Mouse (Mus musculus) heart, postnatal 10 days (tissue): ENCODE measurements around the gene Mydgf. TPM values are rescaled to one million over a fixed set of nuclear protein-coding genes. Genes with fewer than 3 reads are reported as not detected.

ENCODE experiments used
- DNase-seq, 2 experiments: peaks; one replicate each; pipeline ENCODE4 v3.0.0; 2021
- intact Hi-C: fragments of 180-260 bp; cut with DNase I; formaldehyde crosslinking; loops from one replicate; pipeline ENCODE4 v1.15.1; 2025
- total RNA-seq, 2 experiments: library from RNA; stranded (reverse); gene quantifications; 2 replicates each; pipeline ENCODE4 v1.2.3; 2021

The Mydgf gene
- total RNA-seq = 10 to 100 TPM; 36.6 to 40.3 TPM

GRCm38 (mm10) chr17:56183658-56184103, at the start of gene Mydgf:
TSS of gene Mydgf (minus strand) at chr17:56183920.
- intact Hi-C loops = loop anchor here (2.0 kb wide), 1 partner anchor 21 kb away; the partner anchor contains the start of gene Tnfaip8l1

GRCm38 (mm10) chr17:56233389-56233788, 49.7 kb upstream of the Mydgf start:
- DNase-seq = no peak
- intact Hi-C loops = no loop called here

More at GRCm38 (mm10) chr17:56183658-56184103, at the start of gene Mydgf:
- peak; percentile 98 to 99 for DNase-seq

- no peak for DNase-seq
- intact Hi-C loops = no loop called here
These were observed 46.2 kb upstream of the Mydgf start for GRCm38 (mm10) chr17:56229943-56230342.

GRCm38 (mm10) chr17:56226566-56226965, 42.8 kb upstream of the Mydgf start:
- DNase-seq = no peak
- intact Hi-C loops = no loop called here

GRCm38 (mm10) chr17:56224916-56225315, 41.2 kb upstream of the Mydgf start:
- intact Hi-C loops = no loop called here
- DNase-seq = no peak

GRCm38 (mm10) chr17:56219805-56220204, 36.1 kb upstream of the Mydgf start:
- intact Hi-C loops = loop anchor here (2.0 kb wide), 2 partner anchors 23 to 31 kb away; no protein-coding TSS in a partner anchor
- DNase-seq = peak; percentile 84

GRCm38 (mm10) chr17:56219251-56219650, 35.5 kb upstream of the Mydgf start:
- DNase-seq = no peak
- intact Hi-C loops = loop anchor here (2.0 kb wide), 2 partner anchors 24 to 32 kb away; no protein-coding TSS in a partner anchor

- peak; percentile 94 for DNase-seq
- intact Hi-C loops = loop anchor here (2.0 kb wide), 2 partner anchors 24 to 32 kb away; no protein-coding TSS in a partner anchor
These were observed 34.9 kb upstream of the Mydgf start, which contains the start of gene Dpp9 for GRCm38 (mm10) chr17:56218377-56219191. TSS of gene Dpp9 (minus strand) at chr17:56218905.

- peak in 1 of 2 experiments; percentile 17 for DNase-seq
- intact Hi-C loops = loop anchor here (2.0 kb wide), 2 partner anchors 25 to 33 kb away; no protein-coding TSS in a partner anchor
These were observed 34.0 kb upstream of the Mydgf start for GRCm38 (mm10) chr17:56217670-56218069.

GRCm38 (mm10) chr17:56214229-56214628, 30.5 kb upstream of the Mydgf start:
- no peak for DNase-seq
- intact Hi-C loops = no loop called here

- DNase-seq = no peak
- intact Hi-C loops = no loop called here
These were observed 29.0 kb upstream of the Mydgf start for GRCm38 (mm10) chr17:56212676-56213075.

GRCm38 (mm10) chr17:56211090-56211489, 27.4 kb upstream of the Mydgf start:
- peak in 1 of 2 experiments; percentile 15 for DNase-seq
- intact Hi-C loops = no loop called here

GRCm38 (mm10) chr17:56208821-56209220, 25.1 kb upstream of the Mydgf start:
- intact Hi-C loops = no loop called here
- DNase-seq = no peak

- intact Hi-C loops = no loop called here
- no peak for DNase-seq
These were observed 24.3 kb upstream of the Mydgf start for GRCm38 (mm10) chr17:56207963-56208530.

- intact Hi-C loops = no loop called here
- no peak for DNase-seq
These were observed 23.4 kb upstream of the Mydgf start for GRCm38 (mm10) chr17:56206986-56207674.

- DNase-seq = no peak
- intact Hi-C loops = no loop called here
These were observed 22.7 kb upstream of the Mydgf start for GRCm38 (mm10) chr17:56206276-56206884.

GRCm38 (mm10) chr17:56203729-56204128, 20.0 kb upstream of the Mydgf start:
- intact Hi-C loops = no loop called here

GRCm38 (mm10) chr17:56202476-56202875, 18.8 kb upstream of the Mydgf start:
- intact Hi-C loops = no loop called here
- no peak for DNase-seq

More at GRCm38 (mm10) chr17:56203729-56204128, 20.0 kb upstream of the Mydgf start:
- DNase-seq = peak in 1 of 2 experiments; percentile 26

GRCm38 (mm10) chr17:56201642-56202041, 17.9 kb upstream of the Mydgf start:
- DNase-seq = no peak
- intact Hi-C loops = no loop called here

GRCm38 (mm10) chr17:56200586-56200985, 16.9 kb upstream of the Mydgf start:
- peak in 1 of 2 experiments; percentile 19 for DNase-seq
- intact Hi-C loops = no loop called here
